Mouse (Mus musculus): ENCODE measurements around the gene Pmepa1. TPM values are rescaled to one million over a fixed set of nuclear protein-coding genes. Genes with fewer than 3 reads are reported as not detected.

The Pmepa1 gene
- polyA plus RNA-seq, 1 experiment from 2014 or later, result 7.0 TPM

DNA sequence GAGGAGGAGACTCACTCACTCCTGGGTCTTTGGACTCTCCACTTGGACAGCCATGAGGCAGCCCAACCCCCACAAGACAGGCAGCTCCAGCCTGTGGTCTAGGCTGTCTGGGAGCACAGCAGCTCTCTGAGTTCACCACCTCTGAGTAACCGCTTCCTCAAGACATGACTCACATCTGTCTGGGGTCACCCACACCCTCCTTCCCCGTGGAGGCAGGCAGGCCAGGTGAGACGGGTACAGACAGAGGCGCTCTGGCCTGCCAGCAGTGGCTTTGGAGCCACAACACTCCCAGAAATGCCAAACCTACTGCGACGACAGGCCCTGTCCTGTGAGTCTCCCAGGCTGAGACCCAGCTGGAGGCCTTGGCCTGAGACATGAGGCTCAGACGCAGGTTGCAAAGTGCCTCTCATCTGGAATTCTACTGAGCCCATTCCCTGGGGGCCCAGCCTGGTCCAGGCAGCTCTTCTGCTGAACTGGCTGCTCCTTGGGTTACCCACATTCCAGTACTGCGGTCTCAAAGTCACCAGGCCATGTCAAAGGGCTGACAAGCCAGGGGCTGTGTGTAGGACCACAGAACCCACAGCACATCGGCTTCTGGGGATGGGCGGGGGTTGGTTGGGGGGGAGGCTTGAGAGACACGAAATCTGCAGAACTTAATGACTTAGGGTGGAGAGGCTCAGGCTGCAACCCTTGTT, 12.6 kb downstream of the Pmepa1 start:
- Histone ChIP-seq H3K9ac (ENCODE audit: low read length) (0 out of 2 replicates have a peak overlapping the region, but pooled peaks have one; percentile 27), H3K4me1 (replicated peaks; ENCODE audit: control insufficient read depth, insufficient read depth) (peaks cover 18% of the 10 kb centered on the region)

DNA sequence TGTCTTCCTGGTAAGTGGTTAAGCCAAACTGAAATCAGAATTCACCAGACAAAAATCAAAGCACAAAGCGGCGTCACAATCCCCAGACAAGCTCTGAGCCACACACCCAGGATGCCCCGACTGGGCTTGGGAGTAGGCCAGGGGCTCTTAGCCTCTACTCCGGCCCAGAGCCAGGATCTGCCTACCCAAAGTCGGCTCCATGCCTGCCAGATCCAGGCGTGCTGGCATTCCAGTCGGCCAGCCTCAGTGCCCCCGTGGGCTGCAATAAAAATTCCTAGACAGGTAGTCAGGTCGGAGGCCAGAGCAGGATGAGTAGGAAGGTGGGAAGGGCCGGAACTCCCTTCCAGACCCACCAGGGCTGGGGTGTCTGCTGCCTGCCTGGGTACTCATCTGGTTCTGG, 14.8 kb downstream of the Pmepa1 start:
- H3K36me3 ChIP-seq (ENCODE audit: control insufficient read depth, insufficient read depth, low read length), result no peaks in the 10 kb centered on the region
- no peaks in the 10 kb centered on the region for H3K27me3 ChIP-seq (ENCODE audit: control insufficient read depth, insufficient read depth, low read length)
- ATAC-seq (ENCODE audit: low FRiP score, low TSS enrichment) (no peak), DNase-seq (ENCODE audit: low spot score) (no peak)
- no peak overlapping the region for H3K4me2 ChIP-seq (replicated peaks; ENCODE audit: low read depth)
- WGBS, result 64% methylated on average over 10 of the region's 10 CpGs
- 0 out of 2 replicates have a peak overlapping the region, but pooled peaks have one; percentile 30 for H3K27ac ChIP-seq (replicated peaks)
- TF ChIP-seq EP300 (optimal IDR thresholded peaks at IDR 0.05) (no peak), CTCF (IDR thresholded peaks at IDR 0.05; ENCODE audit: low read depth) (no peak)
- H3K9ac ChIP-seq (ENCODE audit: low read length), result no peak overlapping the region
- no peak overlapping the region for H3K4me3 ChIP-seq (ENCODE audit: low read depth, low read length)
- peaks cover 33% of the 10 kb centered on the region for H3K4me1 ChIP-seq (replicated peaks; ENCODE audit: control insufficient read depth, insufficient read depth)
- H3K9me3 ChIP-seq (ENCODE audit: control insufficient read depth, low read length), result no peaks in the 10 kb centered on the region

More for the DNA sequence above, 12.6 kb downstream of the Pmepa1 start:
- WGBS, result 48% methylated on average over 11 of the region's 11 CpGs
- H3K27me3 ChIP-seq (ENCODE audit: control insufficient read depth, insufficient read depth, low read length), result no peaks in the 10 kb centered on the region
- H3K4me2 ChIP-seq (replicated peaks; ENCODE audit: low read depth), result no peak overlapping the region
- H3K36me3 ChIP-seq (ENCODE audit: control insufficient read depth, insufficient read depth, low read length), result no peaks in the 10 kb centered on the region
- H3K9me3 ChIP-seq (ENCODE audit: control insufficient read depth, low read length), result no peaks in the 10 kb centered on the region
- DNase-seq (ENCODE audit: low spot score), result peak; percentile 68
- peak overlapping the region; percentile 79 for H3K27ac ChIP-seq (replicated peaks)
- peak; percentile 84 for ATAC-seq (ENCODE audit: low FRiP score, low TSS enrichment)
- H3K4me3 ChIP-seq (ENCODE audit: low read depth, low read length), result no peak overlapping the region
- TF ChIP-seq EP300 (optimal IDR thresholded peaks at IDR 0.05) (no peak), CTCF (IDR thresholded peaks at IDR 0.05; ENCODE audit: low read depth) (no peak)

DNA sequence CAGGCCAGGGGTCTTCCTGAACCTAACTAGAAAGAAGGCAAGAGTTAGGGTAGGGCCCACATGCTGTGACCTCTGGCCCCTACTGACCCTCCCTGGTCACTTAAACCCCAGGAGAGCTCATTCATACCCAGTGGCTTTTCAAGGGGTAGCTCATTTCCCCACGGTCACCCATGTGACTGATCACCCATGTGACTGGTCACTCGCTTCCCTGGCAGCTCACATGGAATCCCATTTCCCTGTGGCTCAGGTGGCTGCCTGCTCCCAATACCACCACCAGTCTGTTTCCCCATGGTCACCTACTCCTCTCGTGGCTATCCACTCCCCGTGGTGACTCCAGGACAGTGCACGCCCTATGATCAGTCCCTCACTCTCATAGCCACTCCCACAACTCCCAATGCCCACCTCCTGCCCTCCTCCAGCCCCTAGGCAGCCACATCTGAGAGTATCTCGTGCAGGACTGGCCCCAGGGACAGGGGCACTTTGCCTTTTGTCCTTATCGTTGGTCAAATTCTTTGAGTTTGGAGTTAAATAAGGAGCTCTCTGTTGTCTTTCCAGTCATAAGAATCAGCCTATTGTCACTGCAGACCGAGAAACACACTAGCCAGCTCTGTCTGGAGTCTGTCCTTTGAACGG, 17.8 kb downstream of the Pmepa1 start:
- H3K4me3 ChIP-seq (ENCODE audit: low read depth, low read length), result no peak overlapping the region
- no peak overlapping the region for H3K4me2 ChIP-seq (replicated peaks; ENCODE audit: low read depth)
- ATAC-seq (ENCODE audit: low FRiP score, low TSS enrichment), result peak; percentile 18; the same call in 1 of the 2 replicates
- 46% methylated on average over 9 of the region's 9 CpGs for WGBS
- no peaks in the 10 kb centered on the region for H3K36me3 ChIP-seq (ENCODE audit: control insufficient read depth, insufficient read depth, low read length)
- TF ChIP-seq CTCF (IDR thresholded peaks at IDR 0.05; ENCODE audit: low read depth), result no peak
- TF ChIP-seq EP300 (optimal IDR thresholded peaks at IDR 0.05), result no peak
- DNase-seq (ENCODE audit: low spot score), result no peak
- H3K4me1 ChIP-seq (replicated peaks; ENCODE audit: control insufficient read depth, insufficient read depth), result peaks cover 36% of the 10 kb centered on the region
- H3K27ac ChIP-seq (replicated peaks), result peak overlapping the region; percentile 61; the same call in 1 of the 2 replicates
- no peak overlapping the region for H3K9ac ChIP-seq (ENCODE audit: low read length)
- no peaks in the 10 kb centered on the region for H3K27me3 ChIP-seq (ENCODE audit: control insufficient read depth, insufficient read depth, low read length)
- no peaks in the 10 kb centered on the region for H3K9me3 ChIP-seq (ENCODE audit: control insufficient read depth, low read length)

DNA sequence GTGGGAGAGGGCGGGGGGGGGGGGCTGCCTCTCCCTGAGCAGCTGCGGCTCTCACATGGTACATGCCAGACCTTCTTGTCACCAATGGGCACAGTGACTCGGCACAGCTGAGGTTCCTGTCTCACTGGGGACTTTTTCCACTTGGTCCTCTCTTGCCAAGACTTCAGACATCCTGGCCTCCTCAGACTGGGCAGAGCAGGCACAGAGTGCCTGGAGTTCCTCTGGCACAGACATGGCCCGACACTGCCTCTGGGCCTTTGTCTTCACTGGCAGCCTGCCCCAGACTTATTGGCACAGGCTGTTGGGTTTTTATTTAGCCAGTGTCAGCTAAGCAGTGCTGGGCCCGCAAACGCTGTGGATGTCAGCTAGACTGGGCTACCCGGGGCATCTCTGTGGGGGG, 18.7 kb downstream of the Pmepa1 start:
- DNase-seq (ENCODE audit: low spot score), result peak; percentile 59

DNA sequence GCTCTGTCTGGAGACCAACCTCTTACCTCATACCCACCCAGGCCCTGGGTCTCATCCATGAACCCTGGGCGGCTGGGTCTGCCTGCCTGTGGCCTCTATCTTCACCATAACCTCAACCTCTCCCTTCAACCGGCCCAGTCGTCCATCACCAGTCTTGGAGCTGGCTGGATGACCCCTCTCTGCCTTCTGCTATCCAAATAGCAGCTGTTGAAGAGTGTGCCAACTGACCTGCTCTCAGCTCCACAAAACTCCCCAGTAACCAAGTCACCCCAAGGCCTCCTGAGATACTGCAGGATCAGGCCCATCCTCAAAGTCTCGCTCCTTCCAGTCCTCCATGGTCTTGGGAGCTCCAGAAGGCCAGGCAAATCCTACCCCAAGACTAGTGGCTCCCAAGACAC, 19.8 kb downstream of the Pmepa1 start:
- WGBS, result 43% methylated on average over 4 of the region's 4 CpGs
- Histone ChIP-seq H3K4me3 (ENCODE audit: low read depth, low read length) (no peak overlapping the region), H3K9ac (ENCODE audit: low read length) (no peak overlapping the region), H3K9me3 (ENCODE audit: control insufficient read depth, low read length) (no peaks in the 10 kb centered on the region), H3K27me3 (ENCODE audit: control insufficient read depth, insufficient read depth, low read length) (no peaks in the 10 kb centered on the region), H3K4me2 (replicated peaks; ENCODE audit: low read depth) (no peak overlapping the region), H3K36me3 (ENCODE audit: control insufficient read depth, insufficient read depth, low read length) (no peaks in the 10 kb centered on the region), H3K27ac (replicated peaks) (peak overlapping the region; percentile 56; the same call in 1 of the 2 replicates), H3K4me1 (replicated peaks; ENCODE audit: control insufficient read depth, insufficient read depth) (peaks cover 43% of the 10 kb centered on the region)
- ATAC-seq (ENCODE audit: low FRiP score, low TSS enrichment) (no peak), DNase-seq (ENCODE audit: low spot score) (no peak)
- TF ChIP-seq CTCF (IDR thresholded peaks at IDR 0.05; ENCODE audit: low read depth) (no peak), EP300 (optimal IDR thresholded peaks at IDR 0.05) (no peak)

More for the DNA sequence above, 18.7 kb downstream of the Pmepa1 start:
- peak; percentile 30 for ATAC-seq (ENCODE audit: low FRiP score, low TSS enrichment)
- H3K4me1 ChIP-seq (replicated peaks; ENCODE audit: control insufficient read depth, insufficient read depth), result peaks cover 36% of the 10 kb centered on the region
- no peaks in the 10 kb centered on the region for H3K27me3 ChIP-seq (ENCODE audit: control insufficient read depth, insufficient read depth, low read length)
- H3K4me3 ChIP-seq (ENCODE audit: low read depth, low read length), result no peak overlapping the region
- peak overlapping the region; percentile 15; the same call in 1 of the 2 replicates for H3K4me2 ChIP-seq (replicated peaks; ENCODE audit: low read depth)
- H3K27ac ChIP-seq (replicated peaks), result peak overlapping the region; percentile 61
- no peaks in the 10 kb centered on the region for H3K9me3 ChIP-seq (ENCODE audit: control insufficient read depth, low read length)
- WGBS, result 21% methylated on average over 7 of the region's 7 CpGs
- H3K9ac ChIP-seq (ENCODE audit: low read length), result 0 out of 2 replicates have a peak overlapping the region, but pooled peaks have one; percentile 13
- no peaks in the 10 kb centered on the region for H3K36me3 ChIP-seq (ENCODE audit: control insufficient read depth, insufficient read depth, low read length)
- no peak for TF ChIP-seq CTCF (IDR thresholded peaks at IDR 0.05; ENCODE audit: low read depth)

All from stomach, postnatal 0 days (tissue).